Mouse (Mus musculus) heart, adult 8-10 months (tissue): ENCODE measurements around the gene Gm8279. TPM values are rescaled to one million over a fixed set of nuclear protein-coding genes. Genes with fewer than 3 reads are reported as not detected.
"Not testable (repeated sequence)": the region's sequence is repeated elsewhere in the genome, so short reads cannot be mapped to it uniquely, and the experiment has no call there.

Experiments
- DNase-seq: peaks from one replicate; pipeline ENCODE4 v3.0.0; 2022; ENCODE audit warnings: low spot score
- total RNA-seq, 4 experiments: library from RNA; stranded (reverse); gene quantifications; 2 replicates each; pipeline ENCODE4 v1.2.4; 2022

Gene Gm8279
- not detected for total RNA-seq

- not testable (repeated sequence) for DNase-seq
These were observed at the start of gene Gm8279 for GRCm38 (mm10) chr14:5131219-5131618. TSS of gene Gm8279 (plus strand) at chr14:5131519.

- not testable (repeated sequence) for DNase-seq
These were observed 32.9 kb downstream of the Gm8279 start, which contains the start of gene Gm3317 for GRCm38 (mm10) chr14:5164235-5164634. TSS of gene Gm3317 (plus strand) at chr14:5164535.

GRCm38 (mm10) chr14:5185493-5185892 is 54.2 kb downstream of the Gm8279 start, which contains the start of gene Gm8271:
TSS of gene Gm8271 (plus strand) at chr14:5185793.
- not testable (repeated sequence) for DNase-seq

Other genes starting within 250 kb of the Gm8279 start
- gene Gm3278, start 239.1 kb upstream of the Gm8279 start, total RNA-seq: not detected
- not detected for gene Gm8297, start 147.6 kb upstream of the Gm8279 start, total RNA-seq
- not detected for gene Gm3298, start 115.6 kb upstream of the Gm8279 start, total RNA-seq
- gene 4930555G01Rik, start 80.9 kb upstream of the Gm8279 start, total RNA-seq: under 1 TPM in 2 of 4 experiments, not detected in 2; 0.12 to 0.19 TPM
- gene Gm8281, start 60.5 kb upstream of the Gm8279 start, total RNA-seq: not detected
- not detected for gene Gm3317, start 33.0 kb downstream of the Gm8279 start, total RNA-seq
- not detected for gene Gm8271, start 54.3 kb downstream of the Gm8279 start, total RNA-seq
- gene Gm3526, start 129.1 kb downstream of the Gm8279 start, total RNA-seq: not detected
- not detected for gene Gm3542, start 203.4 kb downstream of the Gm8279 start, total RNA-seq